Mouse (Mus musculus) heart, embryonic 13.5 days (tissue): Measurements from ENCODE around the gene Gm49337. TPM values are rescaled to one million over a fixed set of nuclear protein-coding genes. Genes with fewer than 3 reads are reported as not detected.

Source experiments
- polyA plus RNA-seq: library from polyadenylated mRNA; unstranded; fragments of >200 nt; fragmentation: Nextera tagmentation; extraction: Ambion mirVana; gene quantifications from 2 replicates; pipeline ENCODE4 v1.2.1, GENCODE M21; 2015

Gene Gm49337
- polyA plus RNA-seq, 1 experiment from 2014 or later, result not detected

Other genes starting within 250 kb of the Gm49337 start
- gene Dmbx1, start 233.5 kb upstream of the Gm49337 start, polyA plus RNA-seq, result 0.05 TPM in 1 of 2 replicates, not detected in the other
- 1.9 and 2.1 TPM in 2 replicates for gene Faah, start 155.5 kb upstream of the Gm49337 start, polyA plus RNA-seq
- 24.9 and 25.3 TPM in 2 replicates for gene Nsun4, start 119.5 kb upstream of the Gm49337 start, polyA plus RNA-seq
- gene Uqcrh, start 98.3 kb upstream of the Gm49337 start, polyA plus RNA-seq, result 925 and 1,094 TPM in 2 replicates
- gene Lrrc41, start 98.1 kb upstream of the Gm49337 start, polyA plus RNA-seq, result 49.5 and 52.2 TPM in 2 replicates
- 20.9 and 21.5 TPM in 2 replicates for gene Rad54l, start 49.7 kb upstream of the Gm49337 start, polyA plus RNA-seq
- gene Pomgnt1, start 49.5 kb upstream of the Gm49337 start, polyA plus RNA-seq, result 56.9 and 61.5 TPM in 2 replicates
- 1.8 and 2.1 TPM in 2 replicates for gene Lurap1, start 22.0 kb upstream of the Gm49337 start, polyA plus RNA-seq
- 0.22 and 0.45 TPM in 2 replicates for gene Tspan1, start 5.8 kb upstream of the Gm49337 start, polyA plus RNA-seq
- gene 1700042G07Rik, start within 50 bp of the Gm49337 start, polyA plus RNA-seq, result not detected in 2 replicates
- 12.1 and 14.0 TPM in 2 replicates for gene Pik3r3, start 48.2 kb downstream of the Gm49337 start, polyA plus RNA-seq